Mouse (Mus musculus) neural tube, embryonic 12.5 days (tissue): ENCODE results near the gene Igfbp5. TPM values are rescaled to one million over a fixed set of nuclear protein-coding genes. Genes with fewer than 3 reads are reported as not detected.

Experiments
- ATAC-seq: fragments of 200-750 bp; cut with Nextera tagmentation; 2 replicates; pipeline ENCODE4 v1.8.0; 2017; ENCODE audit warnings: low read depth, mild to moderate bottlenecking, moderate TSS enrichment, moderate library complexity; ENCODE audit not compliant: low FRiP score
- H3K27ac ChIP-seq: fragments of 300-500 bp; sonication (generic); 2 replicates; pipeline ENCODE4 v1.5.1; 2016
- H3K27me3 ChIP-seq: fragments of 300-500 bp; sonication (generic); replicated peaks from 2 replicates; pipeline ENCODE4 v1.6.1; 2016; ENCODE audit warnings: mild to moderate bottlenecking
- H3K36me3 ChIP-seq: fragments of 300-500 bp; sonication (generic); 2 replicates; pipeline ENCODE4 v1.6.1; 2016; ENCODE audit warnings: mild to moderate bottlenecking
- H3K4me1 ChIP-seq: fragments of 300-500 bp; sonication (generic); 2 replicates; pipeline ENCODE4 v1.6.1; 2016
- H3K4me2 ChIP-seq: fragments of 300-500 bp; sonication (generic); replicated peaks from 2 replicates; pipeline ENCODE4 v1.6.1; 2016; ENCODE audit warnings: mild to moderate bottlenecking
- H3K4me3 ChIP-seq: fragments of 300-500 bp; sonication (generic); 2 replicates; pipeline ENCODE4 v1.5.1; 2016
- H3K9ac ChIP-seq: fragments of 300-500 bp; sonication (generic); 2 replicates; pipeline ENCODE4 v1.6.1; 2016; ENCODE audit warnings: mild to moderate bottlenecking
- H3K9me3 ChIP-seq: fragments of 300-500 bp; sonication (generic); 2 replicates; pipeline ENCODE4 v1.6.1; 2016; ENCODE audit warnings: mild to moderate bottlenecking
- WGBS: fragments of 180-500 bp; shearing (Covaris S2); methylation state at CpG from one replicate; pipeline ENCODE4 v1.1.7; 2016; 5-methylcytosine and 5-hydroxymethylcytosine counted together
- polyA plus RNA-seq: library from polyadenylated mRNA; unstranded; fragments of >200 nt; fragmentation: Nextera tagmentation; extraction: Ambion mirVana; gene quantifications from 2 replicates; pipeline ENCODE4 v1.2.1, GENCODE M21; 2016

Gene Igfbp5
- polyA plus RNA-seq, 1 experiment from 2014 or later = 150 TPM

- peak overlapping the region; percentile 68; the same call in 1 of the 2 replicates for H3K27ac ChIP-seq
- peaks cover 49% of the 10 kb centered on the region for H3K4me1 ChIP-seq
- peaks cover 9% of the 10 kb centered on the region; the same call in 1 of the 2 replicates for H3K27me3 ChIP-seq
- peak overlapping the region; percentile 63 for H3K4me3 ChIP-seq
- H3K9ac ChIP-seq = peak overlapping the region; percentile 71
- peak overlapping the region; percentile 84 for H3K4me2 ChIP-seq
- no peak for ATAC-seq
- H3K36me3 ChIP-seq = no peaks in the 10 kb centered on the region
- under 1% methylated on average over 43 of the region's 43 CpGs for WGBS
- no peaks in the 10 kb centered on the region for H3K9me3 ChIP-seq
These were observed 985 bp downstream of the Igfbp5 start for GRCm38 (mm10) chr1:72873511-72874286.

GRCm38 (mm10) chr1:72873078-72873477 lies 1.6 kb downstream of the Igfbp5 start:
- no peak for ATAC-seq
- under 1% methylated on average over 16 of the region's 16 CpGs for WGBS
- H3K9ac ChIP-seq = peak overlapping the region; percentile 71
- H3K4me2 ChIP-seq = peak overlapping the region; percentile 84
- peaks cover 9% of the 10 kb centered on the region; the same call in 1 of the 2 replicates for H3K27me3 ChIP-seq
- no peak overlapping the region for H3K27ac ChIP-seq
- H3K9me3 ChIP-seq = no peaks in the 10 kb centered on the region
- peak overlapping the region; percentile 63 for H3K4me3 ChIP-seq
- H3K36me3 ChIP-seq = no peaks in the 10 kb centered on the region
- H3K4me1 ChIP-seq = peaks cover 43% of the 10 kb centered on the region

- Histone ChIP-seq H3K27me3 (peaks cover 9% of the 10 kb centered on the region; the same call in 1 of the 2 replicates), H3K4me3 (peak overlapping the region; percentile 63), H3K36me3 (no peaks in the 10 kb centered on the region), H3K9me3 (no peaks in the 10 kb centered on the region), H3K4me1 (peaks cover 42% of the 10 kb centered on the region), H3K27ac (no peak overlapping the region), H3K9ac (no peak overlapping the region), H3K4me2 (peak overlapping the region; percentile 84)
- WGBS = 0% methylated on average over 8 of the region's 8 CpGs
- peak; percentile 44 for ATAC-seq
These were observed 2.2 kb downstream of the Igfbp5 start for GRCm38 (mm10) chr1:72872521-72872920.

- Histone ChIP-seq H3K9ac (peak overlapping the region; percentile 55), H3K4me1 (peaks cover 46% of the 10 kb centered on the region), H3K4me3 (peak overlapping the region; percentile 47), H3K27ac (no peak overlapping the region), H3K27me3 (peaks cover 9% of the 10 kb centered on the region; the same call in 1 of the 2 replicates), H3K4me2 (peak overlapping the region; percentile 84), H3K36me3 (no peaks in the 10 kb centered on the region), H3K9me3 (no peaks in the 10 kb centered on the region)
- under 1% methylated on average over 34 of the region's 34 CpGs for WGBS
- peak; percentile 13 for ATAC-seq
These were observed 2.8 kb downstream of the Igfbp5 start for GRCm38 (mm10) chr1:72871697-72872411.

GRCm38 (mm10) chr1:72871337-72871696 lies 3.4 kb downstream of the Igfbp5 start:
- peak overlapping the region; percentile 84 for H3K4me2 ChIP-seq
- peaks cover 9% of the 10 kb centered on the region; the same call in 1 of the 2 replicates for H3K27me3 ChIP-seq
- no peaks in the 10 kb centered on the region for H3K36me3 ChIP-seq
- no peaks in the 10 kb centered on the region for H3K9me3 ChIP-seq
- peak overlapping the region; percentile 55 for H3K9ac ChIP-seq
- H3K4me3 ChIP-seq = peak overlapping the region; percentile 47
- no peak for ATAC-seq
- no peak overlapping the region for H3K27ac ChIP-seq
- H3K4me1 ChIP-seq = peaks cover 52% of the 10 kb centered on the region
- WGBS = under 1% methylated on average over 6 of the region's 6 CpGs

- Histone ChIP-seq H3K9me3 (no peaks in the 10 kb centered on the region), H3K27ac (no peak overlapping the region), H3K4me2 (peak overlapping the region; percentile 84), H3K4me3 (peak overlapping the region; percentile 47), H3K27me3 (peaks cover 9% of the 10 kb centered on the region; the same call in 1 of the 2 replicates), H3K36me3 (no peaks in the 10 kb centered on the region), H3K9ac (peak overlapping the region; percentile 55), H3K4me1 (peaks cover 56% of the 10 kb centered on the region)
- peak; percentile 37 for ATAC-seq
- WGBS = under 1% methylated on average over 20 of the region's 20 CpGs
These were observed 3.9 kb downstream of the Igfbp5 start for GRCm38 (mm10) chr1:72870615-72871336.

GRCm38 (mm10) chr1:72869681-72870614 lies 4.7 kb downstream of the Igfbp5 start:
- Histone ChIP-seq H3K9me3 (no peaks in the 10 kb centered on the region), H3K4me2 (peak overlapping the region; percentile 84), H3K9ac (peak overlapping the region; percentile 55; the same call in 1 of the 2 replicates), H3K4me1 (peaks cover 52% of the 10 kb centered on the region), H3K4me3 (peak overlapping the region; percentile 47), H3K27ac (no peak overlapping the region), H3K27me3 (peaks cover 9% of the 10 kb centered on the region; the same call in 1 of the 2 replicates), H3K36me3 (no peaks in the 10 kb centered on the region)
- 5% methylated on average over 22 of the region's 22 CpGs for WGBS
- ATAC-seq = no peak

- Histone ChIP-seq H3K36me3 (no peaks in the 10 kb centered on the region), H3K27me3 (0 out of 2 replicates have a peak, but pooled peaks cover 9% of the 10 kb centered on the region), H3K9ac (no peak overlapping the region), H3K4me2 (peak overlapping the region; percentile 84), H3K4me1 (peaks cover 45% of the 10 kb centered on the region), H3K4me3 (no peak overlapping the region), H3K27ac (no peak overlapping the region), H3K9me3 (no peaks in the 10 kb centered on the region)
- no peak for ATAC-seq
These were observed 5.4 kb downstream of the Igfbp5 start for GRCm38 (mm10) chr1:72869275-72869674.

- no peak overlapping the region for H3K27ac ChIP-seq
- H3K9me3 ChIP-seq = no peaks in the 10 kb centered on the region
- no peak overlapping the region for H3K4me3 ChIP-seq
- ATAC-seq = no peak
- 78% methylated on average over 10 of the region's 10 CpGs for WGBS
- H3K4me2 ChIP-seq = peak overlapping the region; percentile 84; the same call in 1 of the 2 replicates
- no peak overlapping the region for H3K9ac ChIP-seq
- H3K36me3 ChIP-seq = 0 out of 2 replicates have a peak, but pooled peaks cover 5% of the 10 kb centered on the region
- H3K27me3 ChIP-seq = 0 out of 2 replicates have a peak, but pooled peaks cover 3% of the 10 kb centered on the region
- peaks cover 39% of the 10 kb centered on the region for H3K4me1 ChIP-seq
These were observed 6.1 kb downstream of the Igfbp5 start for GRCm38 (mm10) chr1:72868429-72869215.

- WGBS = 37% methylated on average over 1 of the region's 1 CpGs
- no peak overlapping the region for H3K27ac ChIP-seq
- no peak overlapping the region for H3K9ac ChIP-seq
- H3K9me3 ChIP-seq = no peaks in the 10 kb centered on the region
- H3K4me2 ChIP-seq = peak overlapping the region; percentile 20; the same call in 1 of the 2 replicates
- peaks cover 17% of the 10 kb centered on the region; the same call in 1 of the 2 replicates for H3K36me3 ChIP-seq
- ATAC-seq = no peak
- no peaks in the 10 kb centered on the region for H3K27me3 ChIP-seq
- H3K4me3 ChIP-seq = no peak overlapping the region
- H3K4me1 ChIP-seq = peaks cover 37% of the 10 kb centered on the region
These were observed 7.3 kb downstream of the Igfbp5 start for GRCm38 (mm10) chr1:72867346-72867745.
